Mouse (Mus musculus) CD4-positive, CD25-positive, alpha-beta regulatory T cell, adult 9 weeks (primary cell): ENCODE results near the gene 2510039O18Rik. TPM values are rescaled to one million over a fixed set of nuclear protein-coding genes. Genes with fewer than 3 reads are reported as not detected.

Experiments used
- polyA plus RNA-seq: library from polyadenylated mRNA; unstranded; fragments of 100-300 nt; shearing (Covaris generic); gene quantifications from one replicate; pipeline ENCODE4 v1.2.1, GENCODE M21; 2017

2510039O18Rik gene
- 3.3 TPM for polyA plus RNA-seq

DNA sequence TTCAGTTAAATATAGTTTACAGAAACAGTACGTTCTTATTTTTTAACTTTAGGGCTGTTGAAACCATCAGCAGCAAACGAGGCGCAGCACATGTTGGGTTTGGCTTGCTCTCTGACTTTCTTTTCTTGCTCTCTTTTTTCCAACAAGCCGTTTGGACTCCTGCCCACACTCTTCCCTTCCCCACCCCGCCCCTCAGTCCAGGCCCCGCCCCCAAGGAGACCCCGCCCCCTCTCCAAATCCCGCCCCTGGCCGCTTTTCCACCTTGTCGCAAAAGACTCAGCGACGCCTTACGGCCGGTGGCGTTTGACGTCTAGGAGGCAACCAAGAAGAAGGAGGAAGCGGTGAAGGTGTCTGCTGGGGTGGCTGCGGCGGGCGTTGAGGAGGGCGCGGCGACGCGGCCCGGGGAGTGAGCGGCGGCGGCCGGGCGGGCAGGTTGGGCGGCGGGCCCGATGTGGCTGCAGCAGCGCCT lies at the start of gene 2510039O18Rik:
TSS of gene 2510039O18Rik (plus strand) at position 320 of the 469 bp plus-strand sequence.

GRCm38 (mm10) chr4:147904313-147905089 lies 36.2 kb upstream of the 2510039O18Rik start, which contains the start of gene Mfn2:
Gene Mfn2 (minus strand): TSS chr4:147904704.

GRCm38 (mm10) chr4:147936331-147936954 lies 4.3 kb upstream of the 2510039O18Rik start, which contains the start of gene Plod1:
Gene Plod1 (minus strand): TSS chr4:147936767.

DNA sequence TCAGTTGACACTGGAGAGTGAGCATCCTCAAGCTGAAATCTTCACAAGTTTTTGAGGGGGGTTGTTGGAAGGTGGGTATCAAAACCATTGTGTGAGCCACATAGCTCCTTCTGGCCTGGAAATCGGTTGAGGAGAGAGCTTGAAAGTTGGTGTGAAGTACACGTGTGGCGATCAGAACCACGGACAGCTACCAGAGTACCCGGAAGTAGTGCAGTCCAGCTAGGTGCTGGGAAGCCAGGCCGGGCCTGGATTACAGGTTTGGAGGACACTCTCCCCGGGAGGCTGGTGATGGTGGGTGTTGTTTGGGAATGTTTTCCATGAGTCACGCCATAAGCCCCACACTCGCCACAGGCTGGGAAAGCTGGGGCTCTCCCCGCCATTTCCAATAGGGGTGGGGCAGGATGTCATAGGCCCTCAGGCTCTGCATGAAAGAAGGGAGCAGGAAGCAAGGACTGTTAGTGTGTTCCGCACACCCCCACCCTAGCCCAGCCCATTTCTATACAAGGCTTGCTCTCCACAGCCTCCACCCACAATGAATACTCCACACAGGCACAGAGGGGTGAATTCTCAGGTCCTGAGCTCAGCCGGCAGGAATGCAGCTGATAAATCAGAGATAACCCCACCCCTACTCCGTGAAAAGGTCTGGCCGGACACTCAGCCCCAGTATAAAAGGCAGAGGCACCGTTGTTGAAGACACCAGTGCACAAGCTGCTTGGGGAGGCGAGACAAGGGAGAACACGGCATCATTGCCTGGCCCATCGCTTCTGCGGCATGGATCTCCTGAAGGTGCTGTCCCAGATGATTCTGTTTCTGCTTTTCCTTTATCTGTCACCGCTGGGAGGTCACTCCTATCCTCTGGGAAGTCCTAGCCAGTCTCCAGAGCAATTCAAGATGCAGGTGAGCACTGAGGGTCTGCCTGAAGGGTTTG lies 44.8 kb downstream of the 2510039O18Rik start, which contains the start of gene Nppb:
TSS of gene Nppb (plus strand) at position 584 of the 928 bp plus-strand sequence.

Other genes with a start within 250 kb of the 2510039O18Rik start
- 0.10 TPM for gene Zfp534, start 238.3 kb upstream of the 2510039O18Rik start, polyA plus RNA-seq
- gene Zfp984, start 131.1 kb upstream of the 2510039O18Rik start, polyA plus RNA-seq, result 31.9 TPM
- gene Zfp933, start 92.5 kb upstream of the 2510039O18Rik start, polyA plus RNA-seq, result 7.4 TPM
- gene Miip, start 72.1 kb upstream of the 2510039O18Rik start, polyA plus RNA-seq, result 125 TPM
- 5.5 TPM for gene Fv1, start 71.9 kb upstream of the 2510039O18Rik start, polyA plus RNA-seq
- gene Mfn2, start 36.2 kb upstream of the 2510039O18Rik start, polyA plus RNA-seq, result 55.3 TPM
- 9.9 TPM for gene Plod1, start 4.1 kb upstream of the 2510039O18Rik start, polyA plus RNA-seq
- not detected for gene Nppb, start 44.9 kb downstream of the 2510039O18Rik start, polyA plus RNA-seq
- not detected for gene Nppa, start 59.8 kb downstream of the 2510039O18Rik start, polyA plus RNA-seq
- 10.0 TPM for gene Clcn6, start 97.9 kb downstream of the 2510039O18Rik start, polyA plus RNA-seq
- gene Mthfr, start 98.2 kb downstream of the 2510039O18Rik start, polyA plus RNA-seq, result 20.9 TPM
- 26.0 TPM for gene Agtrap, start 147.1 kb downstream of the 2510039O18Rik start, polyA plus RNA-seq
- gene Mad2l2, start 189.5 kb downstream of the 2510039O18Rik start, polyA plus RNA-seq, result 53.9 TPM
- gene Draxin, start 189.8 kb downstream of the 2510039O18Rik start, polyA plus RNA-seq, result not detected
- 52.8 TPM for gene Fbxo6, start 211.2 kb downstream of the 2510039O18Rik start, polyA plus RNA-seq
- 4.2 TPM for gene Fbxo44, start 219.6 kb downstream of the 2510039O18Rik start, polyA plus RNA-seq
- not detected for gene Fbxo2, start 219.7 kb downstream of the 2510039O18Rik start, polyA plus RNA-seq